Mouse (Mus musculus): Measurements from ENCODE around the gene Unc119b.
"Not testable (repeated sequence)": the region's sequence is repeated elsewhere in the genome, so short reads cannot be mapped to it uniquely, and the experiment has no call there.

The Unc119b gene

DNA sequence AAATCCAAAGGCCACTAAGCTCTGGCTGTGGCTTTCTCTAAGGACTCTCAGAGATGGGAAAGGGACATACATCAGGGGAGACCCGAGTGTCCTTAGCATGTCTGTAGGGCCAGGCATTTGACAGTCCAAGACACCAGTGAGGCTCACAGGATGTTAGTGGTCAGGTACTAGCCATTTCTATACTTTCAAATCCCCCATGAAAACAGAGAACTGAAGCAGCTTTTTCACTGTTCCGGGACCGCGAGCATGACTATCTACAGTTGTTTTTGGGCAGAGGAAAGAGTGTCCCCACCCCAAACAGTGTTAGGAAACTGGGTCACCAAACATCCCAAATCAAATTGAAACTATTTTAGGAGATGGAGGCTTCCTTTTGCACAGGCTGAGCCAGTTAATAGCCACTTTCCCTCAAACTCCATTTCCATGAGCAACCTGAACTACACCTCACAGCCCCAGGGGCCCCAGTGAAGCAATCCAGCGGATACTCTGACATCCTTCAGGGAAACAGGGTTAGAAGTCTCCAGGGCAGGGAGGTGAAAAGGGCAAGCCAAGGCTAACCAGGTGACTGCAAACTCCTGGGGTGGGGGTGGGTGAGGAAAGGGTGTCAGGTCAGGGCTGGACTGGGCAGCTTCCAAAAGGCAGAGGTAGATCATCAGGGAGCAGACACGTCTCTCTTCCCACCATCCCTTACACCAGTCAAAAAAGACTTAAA lies 1.3 kb downstream of the Unc119b start:
- no peak for DNase-seq (ENCODE audit: low spot score)

- no peak for DNase-seq (ENCODE audit: low spot score)
These were observed 2.3 kb downstream of the Unc119b start for GRCm38 (mm10) chr5:115132465-115132864.

- DNase-seq (ENCODE audit: low spot score), result no peak
These were observed 5.4 kb downstream of the Unc119b start for GRCm38 (mm10) chr5:115129328-115129727.

- no peak for DNase-seq (ENCODE audit: low spot score)
These were observed 7.2 kb downstream of the Unc119b start for GRCm38 (mm10) chr5:115127421-115128179.

DNA sequence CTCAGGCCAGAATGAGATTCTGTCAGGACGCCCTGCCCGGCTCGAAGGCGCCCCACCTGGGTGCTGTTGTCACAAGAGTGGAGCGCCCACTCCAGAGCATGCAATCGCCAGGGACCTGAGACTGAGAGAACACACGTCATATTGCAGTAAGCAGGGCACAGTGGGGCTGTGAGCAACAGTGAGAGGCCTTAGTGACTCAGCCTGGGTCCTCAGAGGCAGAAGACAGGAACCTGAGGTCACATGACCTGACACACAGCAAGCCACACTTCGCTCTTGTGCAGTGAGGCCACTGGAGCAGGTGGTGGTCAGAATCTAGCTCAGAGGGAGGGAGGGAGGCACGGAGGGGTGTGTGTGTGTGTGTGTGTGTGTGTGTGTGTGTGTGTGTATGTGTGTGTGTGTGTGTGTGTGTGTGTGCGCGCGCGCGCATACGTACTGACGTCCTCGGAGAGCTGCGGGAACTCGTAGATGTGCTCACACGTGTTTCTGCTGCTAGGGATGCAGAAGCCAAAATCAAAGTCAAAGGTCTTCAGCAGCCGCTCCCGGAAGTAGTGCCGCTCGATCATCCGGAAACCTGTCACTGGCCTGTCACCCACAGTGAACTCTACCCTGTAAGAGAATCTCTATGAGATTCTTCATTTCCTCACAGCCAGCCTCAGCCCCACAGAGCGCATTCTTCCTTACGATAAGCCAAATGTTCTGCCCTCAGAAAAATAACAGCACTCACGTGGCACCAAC lies 8.0 kb downstream of the Unc119b start:
- DNase-seq (ENCODE audit: low spot score), result no peak

DNA sequence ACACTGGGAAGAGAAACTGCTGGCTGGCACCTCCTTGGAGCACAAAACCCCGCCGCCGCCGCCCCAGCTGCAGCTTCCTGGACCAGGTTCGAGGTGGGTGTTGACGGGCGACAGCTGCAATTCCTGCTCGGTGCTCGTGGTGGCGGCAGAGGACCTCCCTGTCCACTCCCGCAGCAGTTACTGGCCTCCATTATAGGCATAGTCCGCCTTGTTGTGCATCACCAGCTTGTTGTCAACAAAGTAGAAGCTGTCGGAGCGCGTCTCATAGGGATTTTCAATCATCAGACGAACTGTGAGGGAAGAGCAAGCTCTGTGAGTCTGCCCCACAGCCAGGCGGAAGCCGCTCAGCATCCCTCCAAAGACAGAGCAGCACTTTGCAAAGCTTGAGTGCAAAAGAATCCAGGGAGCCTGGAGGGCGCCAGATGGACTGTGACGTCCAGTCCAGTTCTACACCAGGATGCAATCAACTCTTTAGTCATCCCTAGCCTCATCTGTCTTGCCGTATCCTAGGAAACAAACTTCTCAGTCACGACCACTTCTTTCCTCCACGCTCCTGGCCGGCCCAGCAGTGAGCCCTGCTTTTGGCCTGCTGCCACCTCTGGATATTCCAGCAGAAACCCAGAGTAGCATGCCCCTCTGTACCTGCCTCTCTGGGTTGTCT lies 9.4 kb downstream of the Unc119b start:
- peak; percentile 77 for DNase-seq (ENCODE audit: low spot score)

DNA sequence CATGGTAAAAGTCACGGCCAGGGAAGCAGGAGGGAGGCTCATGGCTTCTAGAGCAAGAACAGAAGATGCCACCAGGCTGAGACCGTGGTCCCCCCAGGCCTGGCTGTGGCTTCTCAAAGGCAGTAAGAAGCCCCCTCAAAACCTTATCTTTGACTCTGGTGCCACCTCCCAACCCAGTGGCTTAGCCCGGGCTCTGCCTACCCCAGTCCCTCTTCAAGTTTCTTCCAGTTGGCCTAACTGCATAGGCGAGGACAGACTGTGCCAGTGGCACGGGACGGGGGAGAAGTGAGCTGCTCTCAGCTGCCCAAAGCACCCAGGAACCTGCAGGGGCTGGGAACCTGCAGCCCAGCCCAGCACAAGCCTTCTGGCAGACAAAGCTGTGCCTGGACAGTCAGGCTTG lies 10.1 kb downstream of the Unc119b start:
- no peak for DNase-seq (ENCODE audit: low spot score)

GRCm38 (mm10) chr5:115120978-115121377 lies 13.8 kb downstream of the Unc119b start:
- DNase-seq (ENCODE audit: low spot score), result no peak

GRCm38 (mm10) chr5:115118961-115119570 lies 15.7 kb downstream of the Unc119b start, which contains the start of gene Acads:
Acads (minus strand) TSS chr5:115119346.
- peak; percentile 79 for DNase-seq (ENCODE audit: low spot score)

- DNase-seq (ENCODE audit: low spot score), result no peak
These were observed 17.3 kb downstream of the Unc119b start for GRCm38 (mm10) chr5:115117467-115117866.

DNA sequence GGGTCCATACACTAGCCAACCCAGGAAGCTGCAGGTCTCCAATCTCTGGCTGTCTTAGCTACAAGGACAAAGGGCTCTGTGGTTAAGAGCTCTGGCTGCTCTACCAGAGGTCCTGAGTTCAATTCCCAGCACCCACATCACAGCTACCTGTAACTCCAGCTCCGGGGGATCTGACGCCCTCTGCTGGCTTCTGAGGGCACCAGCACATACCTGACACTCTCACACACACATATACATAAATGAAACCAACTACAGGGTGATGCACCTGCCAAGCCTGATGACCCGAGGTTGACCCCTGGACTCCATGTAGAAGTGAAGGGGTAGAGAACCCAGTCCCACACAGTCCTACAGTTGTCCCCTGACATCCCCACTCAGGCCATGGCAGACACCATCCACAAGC lies 18.3 kb downstream of the Unc119b start:
- no peak for DNase-seq (ENCODE audit: low spot score)

GRCm38 (mm10) chr5:115114501-115114900 lies 20.3 kb downstream of the Unc119b start:
- DNase-seq (ENCODE audit: low spot score), result no peak

DNA sequence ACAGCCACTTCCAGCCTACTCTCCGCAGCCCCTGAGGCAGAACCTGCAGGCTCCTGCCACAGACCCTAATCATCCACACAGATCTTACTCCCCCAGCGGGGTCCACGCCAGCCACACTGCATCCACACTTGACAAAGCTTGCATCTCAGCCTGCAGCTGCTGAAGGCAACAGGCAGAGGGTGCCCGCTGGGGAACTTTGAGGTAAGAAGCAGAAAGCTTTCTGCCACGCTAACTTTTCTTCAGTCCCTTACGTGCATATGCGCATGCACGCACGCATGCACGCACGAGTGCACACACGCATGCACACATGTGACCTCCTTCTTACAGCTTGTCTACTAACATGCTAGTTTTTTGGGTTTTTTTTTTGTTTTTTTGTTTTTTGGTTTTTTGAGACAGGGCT lies 21.5 kb downstream of the Unc119b start:
- DNase-seq (ENCODE audit: low spot score), result no peak

GRCm38 (mm10) chr5:115111156-115111555 lies 23.6 kb downstream of the Unc119b start:
- DNase-seq (ENCODE audit: low spot score), result no peak

- DNase-seq (ENCODE audit: low spot score), result not testable (repeated sequence)
These were observed 31.5 kb downstream of the Unc119b start for GRCm38 (mm10) chr5:115103253-115103652.

- no peak for DNase-seq (ENCODE audit: low spot score)
These were observed 32.5 kb downstream of the Unc119b start for GRCm38 (mm10) chr5:115102231-115102630.

- no peak for DNase-seq (ENCODE audit: low spot score)
These were observed 34.3 kb downstream of the Unc119b start for GRCm38 (mm10) chr5:115100473-115100872.

DNA sequence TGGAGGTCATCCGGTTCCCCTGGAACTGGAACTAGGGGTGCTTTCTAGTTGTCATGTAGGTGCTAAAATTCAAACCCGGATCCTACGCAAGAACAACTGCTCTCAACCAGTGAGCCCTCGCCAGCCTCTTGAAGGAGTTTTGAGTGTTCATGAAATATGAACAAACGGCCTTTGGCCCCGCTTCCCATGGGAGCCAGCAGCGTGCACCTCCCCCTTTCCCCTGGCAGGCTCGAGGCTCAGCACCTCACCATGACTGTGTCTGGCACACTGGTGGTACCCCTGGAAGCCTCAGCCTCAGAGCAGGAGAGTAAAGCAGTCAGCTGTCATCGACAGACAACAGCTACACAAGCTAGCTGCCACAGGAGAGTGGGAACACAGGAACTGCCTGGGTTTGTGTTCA lies 34.8 kb downstream of the Unc119b start:
- no peak for DNase-seq (ENCODE audit: low spot score)

GRCm38 (mm10) chr5:115099530-115099929 lies 35.2 kb downstream of the Unc119b start:
- DNase-seq (ENCODE audit: low spot score), result no peak

DNA sequence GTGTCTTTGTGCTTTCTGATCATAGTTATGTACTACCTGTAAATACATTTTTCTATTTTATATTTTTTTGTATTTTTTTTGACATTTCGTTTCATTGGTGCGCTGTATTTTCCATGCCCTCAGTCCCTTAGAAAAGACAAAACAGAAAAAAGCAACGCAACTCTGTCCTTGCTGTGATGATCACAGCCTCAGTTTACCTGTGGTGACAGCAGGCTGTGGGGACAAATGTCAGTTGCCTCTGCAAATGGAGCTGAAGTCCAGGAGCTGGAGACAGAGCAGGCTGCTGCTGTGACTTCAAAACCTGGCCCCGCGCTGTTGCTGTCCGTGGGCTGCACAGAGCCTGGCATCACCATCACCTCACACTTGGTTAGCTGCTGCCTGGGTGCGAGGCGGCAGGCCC lies 36.6 kb downstream of the Unc119b start, which contains the start of gene Gm10401:
TSS of gene Gm10401 (minus strand) at position 101 of the 400 bp plus-strand sequence.
- no peak for DNase-seq (ENCODE audit: low spot score)

GRCm38 (mm10) chr5:115091776-115092175 lies 43.0 kb downstream of the Unc119b start:
- no peak for DNase-seq (ENCODE audit: low spot score)

DNA sequence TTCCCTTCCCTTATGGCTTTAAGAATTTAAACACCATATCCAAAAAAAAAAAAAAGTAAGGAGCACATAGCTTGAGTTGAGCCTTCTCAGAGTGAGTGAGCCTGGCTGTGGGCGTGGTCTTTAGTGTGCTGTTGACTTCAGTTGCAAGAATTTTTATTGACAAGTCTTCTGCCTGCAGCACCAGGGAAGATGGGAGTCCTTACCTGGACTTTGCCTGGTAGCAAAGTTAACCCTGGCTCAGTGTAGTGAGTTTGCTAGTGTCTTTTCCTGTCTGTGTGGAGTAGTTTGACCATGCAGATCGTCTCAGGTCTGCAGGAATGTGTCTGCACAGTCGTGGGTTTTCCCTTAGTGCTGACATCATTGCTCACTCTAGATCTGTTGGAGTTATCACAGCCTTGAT lies 43.8 kb downstream of the Unc119b start:
- no peak for DNase-seq (ENCODE audit: low spot score)
